Mouse (Mus musculus) midbrain, embryonic 13.5 days (tissue): ENCODE data around the gene Cbfa2t2. TPM values are rescaled to one million over a fixed set of nuclear protein-coding genes. Genes with fewer than 3 reads are reported as not detected.
A peak's percentile ranks its signal among the peaks of the same experiment; 100 is the strongest.

ENCODE experiments used
- ATAC-seq: fragments of 200-750 bp; cut with Nextera tagmentation; 2 replicates; pipeline ENCODE4 v1.8.0; 2017; ENCODE audit warnings: mild to moderate bottlenecking, moderate TSS enrichment, moderate library complexity
- H3K27ac ChIP-seq: fragments of 300-500 bp; sonication (generic); 2 replicates; pipeline ENCODE4 v1.5.1; 2015; ENCODE audit warnings: inconsistent platforms, mild to moderate bottlenecking, moderate library complexity
- H3K27me3 ChIP-seq: fragments of 300-500 bp; sonication (generic); 2 replicates; pipeline ENCODE4 v1.6.1; 2015; ENCODE audit warnings: mild to moderate bottlenecking, inconsistent platforms
- H3K36me3 ChIP-seq: fragments of 300-500 bp; sonication (generic); 2 replicates; pipeline ENCODE4 v1.6.1; 2015; ENCODE audit warnings: mild to moderate bottlenecking, inconsistent platforms
- H3K4me1 ChIP-seq: fragments of 300-500 bp; sonication (generic); replicated peaks from 2 replicates; pipeline ENCODE4 v1.6.1; 2015; ENCODE audit warnings: inconsistent platforms
- H3K4me2 ChIP-seq: fragments of 300-500 bp; sonication (generic); replicated peaks from 2 replicates; pipeline ENCODE4 v1.6.1; 2015; ENCODE audit warnings: moderate library complexity, mild to moderate bottlenecking, inconsistent platforms
- H3K4me3 ChIP-seq: fragments of 300-500 bp; sonication (generic); replicated peaks from 2 replicates; pipeline ENCODE4 v1.5.1; 2015; ENCODE audit warnings: mild to moderate bottlenecking, inconsistent platforms
- H3K9ac ChIP-seq: fragments of 300-500 bp; sonication (generic); replicated peaks from 2 replicates; pipeline ENCODE4 v1.6.1; 2015; ENCODE audit warnings: mild to moderate bottlenecking, inconsistent platforms
- H3K9me3 ChIP-seq: fragments of 300-500 bp; sonication (generic); 2 replicates; pipeline ENCODE4 v1.6.1; 2016; ENCODE audit warnings: mild to moderate bottlenecking, inconsistent platforms
- WGBS: fragments of 180-500 bp; shearing (Covaris S2); methylation state at CpG from one replicate; pipeline ENCODE4 v1.1.7; 2015; 5-methylcytosine and 5-hydroxymethylcytosine counted together
- polyA plus RNA-seq: library from polyadenylated mRNA; unstranded; fragments of >200 nt; fragmentation: Nextera tagmentation; extraction: Ambion mirVana; gene quantifications from 2 replicates; pipeline ENCODE4 v1.2.1, GENCODE M21; 2015

Cbfa2t2 gene
- polyA plus RNA-seq, 1 experiment from 2014 or later, result 83.1 TPM

DNA sequence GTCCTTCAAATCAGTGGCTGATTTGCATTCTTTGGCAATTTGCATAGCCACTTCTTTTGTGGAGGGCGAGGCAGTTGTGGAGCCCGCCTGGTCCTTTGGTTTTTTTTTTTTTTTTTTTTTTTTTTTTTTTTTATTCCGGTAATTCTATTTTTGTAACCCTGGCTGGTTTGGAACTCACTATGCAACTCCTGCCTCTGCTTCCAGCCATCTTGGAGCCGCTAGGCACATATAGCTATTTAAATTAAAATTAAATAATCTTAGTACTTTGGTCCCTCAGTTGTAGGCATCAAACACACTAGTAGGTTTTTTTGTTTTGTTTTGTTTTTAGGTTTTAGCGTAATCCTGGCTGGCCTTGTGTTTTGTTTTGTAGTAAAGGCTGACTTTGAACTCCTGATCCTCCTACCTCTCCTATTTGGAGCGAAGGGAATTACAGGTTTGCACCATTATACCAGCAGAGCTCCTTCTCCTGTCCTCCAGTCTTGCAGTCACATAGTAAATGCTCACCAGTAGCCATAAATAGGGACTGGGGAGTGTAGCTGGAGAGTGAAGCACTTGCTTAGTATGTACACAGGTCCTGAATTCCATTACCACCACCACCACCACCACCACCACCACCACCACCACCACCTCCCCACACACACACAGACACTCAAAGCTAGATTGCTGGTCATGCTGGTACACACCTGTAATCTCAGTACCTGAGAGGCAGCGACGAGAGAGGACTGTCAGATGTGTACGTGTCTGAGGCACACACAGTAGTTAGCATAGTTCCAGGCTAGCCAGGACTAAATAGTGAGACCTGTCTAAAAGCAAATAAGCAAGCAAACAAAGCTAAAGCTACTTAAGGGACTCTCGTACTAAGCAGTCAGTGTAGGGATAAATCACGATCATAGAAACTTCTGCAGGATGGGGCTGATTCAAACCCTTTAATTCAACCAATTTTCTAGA is 9.1 kb upstream of the Cbfa2t2 start:
- no peak for ATAC-seq
- peak overlapping the region; percentile 97 for H3K27ac ChIP-seq

DNA sequence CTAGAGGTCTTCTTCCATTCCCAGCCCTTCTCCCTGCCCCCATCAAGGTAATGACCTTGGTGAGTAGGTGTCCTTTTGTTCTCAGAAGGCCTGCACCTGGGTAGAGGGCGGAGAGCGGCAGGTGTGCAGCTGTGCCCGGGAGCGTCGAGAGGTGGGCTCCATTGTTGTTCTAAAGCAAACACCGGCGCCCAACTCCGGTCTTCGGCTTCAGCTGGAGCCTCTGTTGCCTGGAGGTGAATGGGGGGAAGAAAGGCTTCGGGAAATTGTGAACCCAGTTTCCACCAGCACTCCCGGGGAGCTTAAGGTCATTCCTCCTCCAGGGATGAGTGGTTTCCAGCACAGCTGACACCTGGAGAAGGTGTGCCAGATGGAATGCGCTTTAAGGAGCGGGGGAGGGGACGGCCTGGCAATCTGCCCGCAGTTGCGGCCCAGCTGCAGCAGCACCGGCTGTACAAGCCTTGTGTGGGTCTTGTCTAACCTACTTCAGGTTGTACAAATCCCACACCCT is 8.4 kb upstream of the Cbfa2t2 start:
- Histone ChIP-seq H3K4me1 (peaks cover 26% of the 10 kb centered on the region), H3K4me2 (peak overlapping the region; percentile 29), H3K36me3 (no peaks in the 10 kb centered on the region), H3K27me3 (no peaks in the 10 kb centered on the region), H3K27ac (peak overlapping the region; percentile 97), H3K9ac (no peak overlapping the region), H3K4me3 (no peak overlapping the region), H3K9me3 (no peaks in the 10 kb centered on the region)
- 16% methylated on average over 17 of the region's 17 CpGs for WGBS
- ATAC-seq, result no peak

More for the DNA sequence above, 9.1 kb upstream of the Cbfa2t2 start:
- 22% methylated on average over 11 of the region's 11 CpGs for WGBS
- Histone ChIP-seq H3K4me3 (peak overlapping the region; percentile 35), H3K27me3 (no peaks in the 10 kb centered on the region), H3K36me3 (no peaks in the 10 kb centered on the region), H3K4me1 (peaks cover 28% of the 10 kb centered on the region), H3K9me3 (no peaks in the 10 kb centered on the region), H3K4me2 (peak overlapping the region; percentile 58), H3K9ac (peak overlapping the region; percentile 59)

DNA sequence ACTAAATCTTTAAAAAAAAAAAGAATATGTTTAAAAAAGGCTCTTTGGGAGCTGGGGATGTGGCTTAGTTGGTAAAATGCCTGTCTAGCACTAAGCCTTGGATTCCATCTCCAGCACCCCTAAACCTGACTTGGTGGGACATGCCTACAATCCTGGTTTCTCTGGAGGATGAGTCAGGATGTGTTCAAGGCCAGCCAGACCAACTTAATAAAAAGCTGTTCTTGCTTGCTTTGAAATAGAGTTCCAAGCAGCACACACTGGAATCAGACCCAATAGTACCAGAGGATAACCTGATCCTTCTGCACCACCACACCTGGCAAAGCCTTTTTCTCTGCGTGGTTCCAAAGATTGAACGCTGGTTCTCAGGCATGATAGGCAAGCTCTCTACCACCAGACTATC is 5.7 kb upstream of the Cbfa2t2 start:
- H3K36me3 ChIP-seq, result no peaks in the 10 kb centered on the region
- no peak overlapping the region for H3K4me3 ChIP-seq
- H3K27ac ChIP-seq, result no peak overlapping the region
- H3K9ac ChIP-seq, result no peak overlapping the region
- H3K4me1 ChIP-seq, result peaks cover 29% of the 10 kb centered on the region
- no peaks in the 10 kb centered on the region for H3K27me3 ChIP-seq
- ATAC-seq, result no peak
- no peak overlapping the region for H3K4me2 ChIP-seq
- WGBS, result 92% methylated on average over 2 of the region's 2 CpGs
- no peaks in the 10 kb centered on the region for H3K9me3 ChIP-seq

DNA sequence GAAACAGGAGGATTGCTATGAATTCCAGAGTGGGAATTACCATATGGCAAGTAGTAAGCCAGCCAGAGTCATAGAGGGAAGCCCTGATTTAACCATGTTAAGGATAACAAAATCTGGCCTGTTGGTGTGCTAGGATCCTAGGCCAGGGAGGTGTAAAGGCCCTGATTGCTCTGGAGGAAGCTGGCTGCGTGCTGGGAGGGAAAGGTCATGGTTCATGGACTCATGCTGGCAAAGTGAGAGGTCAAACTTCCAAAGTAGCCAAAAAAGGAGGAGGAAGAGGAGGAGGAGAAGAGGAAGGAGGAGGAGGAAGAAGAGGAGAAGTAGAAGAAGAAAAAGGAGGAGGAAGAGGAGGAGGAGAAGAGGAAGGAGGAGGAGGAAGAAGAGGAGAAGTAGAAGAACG is 3.6 kb upstream of the Cbfa2t2 start:
- Histone ChIP-seq H3K36me3 (no peaks in the 10 kb centered on the region), H3K27ac (no peak overlapping the region), H3K4me1 (peaks cover 21% of the 10 kb centered on the region), H3K9me3 (no peaks in the 10 kb centered on the region), H3K9ac (no peak overlapping the region), H3K4me3 (no peak overlapping the region), H3K4me2 (no peak overlapping the region), H3K27me3 (no peaks in the 10 kb centered on the region)
- WGBS, result 74% methylated on average over 2 of the region's 2 CpGs
- no peak for ATAC-seq

DNA sequence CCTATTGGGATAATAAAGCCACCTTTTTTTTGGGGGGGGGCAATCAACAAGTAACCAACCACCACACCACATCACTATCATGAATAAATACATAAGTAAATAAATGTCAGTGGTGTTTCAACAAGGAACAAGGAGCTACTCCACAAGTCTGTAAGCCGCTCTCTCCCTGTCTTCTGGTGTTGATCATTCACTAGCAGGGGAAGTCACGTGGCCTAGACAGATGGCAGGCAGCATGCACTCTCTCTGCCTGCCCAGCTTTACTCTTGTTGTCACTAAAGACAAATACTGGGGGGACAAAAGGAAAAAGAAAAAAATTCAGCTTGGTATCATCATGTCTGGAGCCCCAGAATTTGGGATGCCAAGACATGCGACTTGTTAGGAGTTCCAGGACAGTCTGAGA is 2.9 kb upstream of the Cbfa2t2 start:
- H3K9ac ChIP-seq, result no peak overlapping the region
- no peaks in the 10 kb centered on the region for H3K36me3 ChIP-seq
- H3K4me1 ChIP-seq, result peaks cover 21% of the 10 kb centered on the region
- no peak overlapping the region for H3K4me2 ChIP-seq
- H3K4me3 ChIP-seq, result no peak overlapping the region
- no peaks in the 10 kb centered on the region for H3K9me3 ChIP-seq
- ATAC-seq, result no peak
- H3K27me3 ChIP-seq, result no peaks in the 10 kb centered on the region
- WGBS, result 57% methylated on average over 3 of the region's 3 CpGs
- H3K27ac ChIP-seq, result 0 out of 2 replicates have a peak overlapping the region, but pooled peaks have one; percentile 25

DNA sequence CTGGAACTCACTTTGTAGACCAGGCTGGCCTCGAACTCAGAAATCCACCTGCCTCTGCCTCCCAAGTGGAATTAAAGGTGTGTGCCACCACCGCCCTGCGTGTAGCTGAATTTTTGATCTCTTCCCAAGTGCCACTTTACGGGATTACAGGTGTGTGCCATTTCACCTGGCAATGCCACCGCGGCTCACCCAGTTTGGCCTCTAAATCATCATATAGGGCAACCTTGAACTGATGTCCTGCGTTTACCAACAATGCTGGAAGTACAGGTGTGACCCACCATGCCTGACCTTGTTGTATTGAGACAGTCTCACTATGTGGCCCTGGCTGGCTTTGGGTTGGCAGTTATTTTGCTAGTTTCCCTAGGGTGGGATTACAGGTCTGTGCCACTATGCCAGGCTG is 1.6 kb upstream of the Cbfa2t2 start:
- ATAC-seq, result no peak
- H3K4me1 ChIP-seq, result peaks cover 32% of the 10 kb centered on the region
- H3K27me3 ChIP-seq, result no peaks in the 10 kb centered on the region
- no peak overlapping the region for H3K4me2 ChIP-seq
- no peaks in the 10 kb centered on the region for H3K9me3 ChIP-seq
- no peak overlapping the region for H3K9ac ChIP-seq
- H3K4me3 ChIP-seq, result no peak overlapping the region
- H3K27ac ChIP-seq, result no peak overlapping the region
- WGBS, result 93% methylated on average over 7 of the region's 7 CpGs
- H3K36me3 ChIP-seq, result no peaks in the 10 kb centered on the region

DNA sequence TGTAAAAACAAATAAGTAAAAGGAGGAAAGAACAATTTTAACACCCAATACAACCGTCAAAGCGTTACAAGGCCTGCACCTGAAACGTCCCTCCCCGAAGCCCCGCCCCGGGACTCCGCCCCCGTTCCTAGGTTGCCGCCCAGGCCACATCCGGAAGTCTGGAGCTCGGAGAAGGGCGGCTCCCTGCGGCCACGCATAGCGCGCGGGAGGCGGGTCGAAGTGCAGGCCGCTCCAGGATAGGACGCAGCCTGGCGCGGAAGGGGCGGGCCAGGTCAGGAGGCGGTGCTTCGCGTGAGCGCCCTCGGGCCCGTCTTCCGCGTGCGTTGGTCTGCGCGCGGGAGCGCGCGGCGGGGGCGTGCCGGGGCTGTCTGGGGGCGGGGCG is 214 bp upstream of the Cbfa2t2 start:
- Histone ChIP-seq H3K4me3 (peak overlapping the region; percentile 98), H3K27ac (peak overlapping the region; percentile 95), H3K9me3 (no peaks in the 10 kb centered on the region), H3K9ac (peak overlapping the region; percentile 99), H3K27me3 (no peaks in the 10 kb centered on the region), H3K4me1 (peaks cover 36% of the 10 kb centered on the region), H3K36me3 (no peaks in the 10 kb centered on the region), H3K4me2 (peak overlapping the region; percentile 43)
- ATAC-seq, result peak; percentile 99
- WGBS, result 1% methylated on average over 43 of the region's 44 CpGs

DNA sequence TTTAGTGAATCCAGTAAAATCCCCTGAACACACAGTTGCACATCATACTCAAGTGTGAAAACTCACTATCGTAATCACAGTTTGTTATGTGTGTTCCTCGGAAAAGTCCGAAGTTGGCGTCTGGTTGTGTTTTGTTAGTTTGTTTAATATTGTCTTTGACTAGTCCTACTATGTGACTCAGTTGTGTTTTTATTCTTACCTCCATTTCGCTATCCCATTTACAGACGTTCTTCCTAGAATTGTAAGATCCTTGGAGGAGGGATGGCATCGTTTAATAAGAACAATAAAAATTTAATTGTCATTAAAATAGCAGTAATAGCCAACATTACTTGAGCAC is 878 bp downstream of the Cbfa2t2 start:
- WGBS, result 16% methylated on average over 7 of the region's 7 CpGs

DNA sequence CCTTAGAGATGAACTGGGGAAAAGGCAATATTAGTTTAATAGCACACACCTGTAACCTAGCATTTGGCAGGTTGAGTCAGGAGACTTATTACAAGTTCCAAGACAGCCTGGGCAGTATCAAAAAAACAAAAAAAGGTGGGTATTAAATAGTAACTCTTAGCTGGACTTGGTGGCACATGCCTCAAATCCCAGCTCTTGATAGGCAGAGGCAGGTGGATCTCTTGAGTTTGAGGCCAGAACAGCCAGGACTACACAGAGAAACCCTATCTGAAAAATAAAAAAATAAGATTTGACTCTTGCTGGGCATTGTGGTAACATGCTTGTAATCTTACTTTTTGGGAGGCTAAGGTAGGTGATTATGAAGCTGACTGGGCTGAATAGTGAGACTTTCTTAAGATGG is 4.2 kb downstream of the Cbfa2t2 start:
- Histone ChIP-seq H3K4me2 (no peak overlapping the region), H3K4me3 (no peak overlapping the region), H3K27ac (no peak overlapping the region), H3K9ac (no peak overlapping the region), H3K9me3 (no peaks in the 10 kb centered on the region), H3K27me3 (no peaks in the 10 kb centered on the region), H3K36me3 (peaks cover 9% of the 10 kb centered on the region; the same call in 1 of the 2 replicates), H3K4me1 (peaks cover 35% of the 10 kb centered on the region)
- no peak for ATAC-seq

More for the DNA sequence above, 878 bp downstream of the Cbfa2t2 start:
- Histone ChIP-seq H3K27me3 (no peaks in the 10 kb centered on the region), H3K9ac (peak overlapping the region; percentile 99), H3K4me3 (peak overlapping the region; percentile 98), H3K27ac (peak overlapping the region; percentile 95), H3K4me1 (peaks cover 36% of the 10 kb centered on the region), H3K36me3 (no peaks in the 10 kb centered on the region), H3K9me3 (no peaks in the 10 kb centered on the region), H3K4me2 (peak overlapping the region; percentile 69)
- no peak for ATAC-seq

DNA sequence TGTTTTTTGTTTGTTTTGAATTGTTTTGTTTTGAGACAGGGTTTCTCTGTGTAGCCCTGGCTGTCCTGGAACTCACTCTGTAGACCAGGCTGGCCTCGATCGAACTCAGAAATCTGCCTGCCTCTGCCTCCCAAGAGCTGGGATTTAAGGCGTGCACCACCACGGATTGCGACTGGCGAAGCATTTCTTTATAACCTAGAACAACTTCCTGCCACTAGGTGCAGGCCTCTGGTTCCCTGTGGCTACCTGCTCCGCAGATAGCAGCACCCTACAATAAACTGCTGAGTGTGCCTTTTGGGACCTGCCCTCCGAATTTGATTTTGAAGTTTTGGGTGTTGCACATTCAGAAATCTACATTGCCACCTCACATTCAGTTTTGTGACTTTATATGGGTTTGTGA is 11.5 kb downstream of the Cbfa2t2 start:
- WGBS, result 97% methylated on average over 8 of the region's 8 CpGs
- H3K36me3 ChIP-seq, result peaks cover 15% of the 10 kb centered on the region

DNA sequence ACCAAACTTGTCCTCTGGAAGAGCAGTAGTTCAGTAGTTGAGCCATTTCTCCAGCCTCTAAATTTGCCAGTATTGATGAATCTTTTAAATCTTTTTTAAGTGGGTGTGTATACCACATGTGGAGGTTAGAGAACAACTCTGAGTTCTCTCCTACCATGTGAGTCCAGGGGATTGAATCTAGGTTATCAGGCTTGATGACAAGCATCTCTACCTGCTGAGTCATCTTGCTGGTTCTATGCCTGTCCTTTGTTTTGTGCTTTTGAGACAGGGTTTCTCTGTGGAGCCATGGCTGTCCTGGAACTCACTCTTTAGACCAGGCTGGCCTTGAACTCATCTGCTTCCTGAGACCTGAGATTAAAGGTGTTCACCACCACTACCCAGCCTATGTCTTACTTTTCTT is 12.4 kb downstream of the Cbfa2t2 start:
- ATAC-seq, result no peak
- Histone ChIP-seq H3K4me3 (no peak overlapping the region), H3K36me3 (peaks cover 10% of the 10 kb centered on the region), H3K27me3 (no peaks in the 10 kb centered on the region), H3K4me1 (no peaks in the 10 kb centered on the region), H3K4me2 (no peak overlapping the region), H3K9ac (no peak overlapping the region), H3K9me3 (no peaks in the 10 kb centered on the region), H3K27ac (no peak overlapping the region)

More for the DNA sequence above, 11.5 kb downstream of the Cbfa2t2 start:
- H3K9ac ChIP-seq, result no peak overlapping the region
- H3K9me3 ChIP-seq, result no peaks in the 10 kb centered on the region
- no peak overlapping the region for H3K27ac ChIP-seq
- no peak overlapping the region for H3K4me3 ChIP-seq
- H3K4me2 ChIP-seq, result no peak overlapping the region
- no peaks in the 10 kb centered on the region for H3K4me1 ChIP-seq
- H3K27me3 ChIP-seq, result no peaks in the 10 kb centered on the region
- ATAC-seq, result no peak

DNA sequence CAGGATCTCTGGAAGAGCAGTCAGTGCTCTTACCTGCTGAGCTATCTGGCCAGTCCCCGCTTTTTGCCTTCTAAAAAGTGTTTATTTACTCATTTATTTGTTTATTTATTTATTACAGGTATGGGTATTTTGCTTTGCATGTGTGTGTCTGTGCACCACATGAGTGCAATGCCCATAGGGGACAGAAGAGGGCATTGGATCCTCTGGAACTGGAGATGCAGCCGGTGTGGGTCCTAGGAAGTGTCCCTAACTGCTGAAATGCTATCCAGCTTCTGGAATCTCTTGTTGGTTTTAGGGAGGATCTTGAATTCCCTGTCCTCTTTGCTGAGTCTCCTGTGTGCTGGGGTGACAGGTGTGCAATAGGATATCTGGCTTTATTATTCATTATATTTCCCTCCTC is 16.7 kb downstream of the Cbfa2t2 start:
- H3K9me3 ChIP-seq, result no peaks in the 10 kb centered on the region
- H3K4me2 ChIP-seq, result no peak overlapping the region
- peaks cover 3% of the 10 kb centered on the region for H3K36me3 ChIP-seq
- ATAC-seq, result no peak
- H3K27ac ChIP-seq, result no peak overlapping the region
- no peaks in the 10 kb centered on the region for H3K27me3 ChIP-seq
- peaks cover 15% of the 10 kb centered on the region for H3K4me1 ChIP-seq
- 93% methylated on average over 2 of the region's 2 CpGs for WGBS
- no peak overlapping the region for H3K9ac ChIP-seq
- H3K4me3 ChIP-seq, result no peak overlapping the region
